Mouse (Mus musculus): ENCODE measurements around the gene Lrrc20. TPM values are rescaled to one million over a fixed set of nuclear protein-coding genes. Genes with fewer than 3 reads are reported as not detected.

The Lrrc20 gene
- 0.85 TPM for polyA plus RNA-seq (2014; fragmentation: Illumina TruSeq; extraction: RNeasy Lipid Tissue Mini Kit (QIAGEN cat#74804); ENCODE audit: low read depth, low replicate concordance)

GRCm38 (mm10) chr10:61475594-61476439 lies at the start of gene Lrrc20:
Gene Lrrc20, plus strand, starts transcription at chr10:61475801.

GRCm38 (mm10) chr10:61452645-61453044 lies 23.0 kb upstream of the Lrrc20 start, which contains the start of gene Eif4ebp2:
Gene Eif4ebp2, minus strand, starts transcription at chr10:61452661.

Other genes starting within 250 kb of the Lrrc20 start
- gene Adamts14, start 202.4 kb upstream of the Lrrc20 start, polyA plus RNA-seq (2014; fragmentation: Illumina TruSeq; extraction: RNeasy Lipid Tissue Mini Kit (QIAGEN cat#74804); ENCODE audit: low read depth, low replicate concordance): not detected
- gene Prf1, start 178.0 kb upstream of the Lrrc20 start, polyA plus RNA-seq (2014; fragmentation: Illumina TruSeq; extraction: RNeasy Lipid Tissue Mini Kit (QIAGEN cat#74804); ENCODE audit: low read depth, low replicate concordance): not detected
- gene Pald1, start 92.3 kb upstream of the Lrrc20 start, polyA plus RNA-seq (2014; fragmentation: Illumina TruSeq; extraction: RNeasy Lipid Tissue Mini Kit (QIAGEN cat#74804); ENCODE audit: low read depth, low replicate concordance): 0.57 TPM
- gene Nodal, start 57.8 kb upstream of the Lrrc20 start, polyA plus RNA-seq (2014; fragmentation: Illumina TruSeq; extraction: RNeasy Lipid Tissue Mini Kit (QIAGEN cat#74804); ENCODE audit: low read depth, low replicate concordance): not detected
- gene Eif4ebp2, start 23.1 kb upstream of the Lrrc20 start, polyA plus RNA-seq (2014; fragmentation: Illumina TruSeq; extraction: RNeasy Lipid Tissue Mini Kit (QIAGEN cat#74804); ENCODE audit: low read depth, low replicate concordance): 38.0 TPM
- not detected for gene Npffr1, start 119.7 kb downstream of the Lrrc20 start, polyA plus RNA-seq (2014; fragmentation: Illumina TruSeq; extraction: RNeasy Lipid Tissue Mini Kit (QIAGEN cat#74804); ENCODE audit: low read depth, low replicate concordance)
- 68.6 TPM for gene Ppa1, start 172.8 kb downstream of the Lrrc20 start, polyA plus RNA-seq (2014; fragmentation: Illumina TruSeq; extraction: RNeasy Lipid Tissue Mini Kit (QIAGEN cat#74804); ENCODE audit: low read depth, low replicate concordance)
- gene Sar1a, start 204.5 kb downstream of the Lrrc20 start, polyA plus RNA-seq (2014; fragmentation: Illumina TruSeq; extraction: RNeasy Lipid Tissue Mini Kit (QIAGEN cat#74804); ENCODE audit: low read depth, low replicate concordance): 206 TPM
- gene Tysnd1, start 219.7 kb downstream of the Lrrc20 start, polyA plus RNA-seq (2014; fragmentation: Illumina TruSeq; extraction: RNeasy Lipid Tissue Mini Kit (QIAGEN cat#74804); ENCODE audit: low read depth, low replicate concordance): 0.81 TPM
- gene Aifm2, start 239.5 kb downstream of the Lrrc20 start, polyA plus RNA-seq (2014; fragmentation: Illumina TruSeq; extraction: RNeasy Lipid Tissue Mini Kit (QIAGEN cat#74804); ENCODE audit: low read depth, low replicate concordance): 3.0 TPM

All from kidney, adult 10 weeks (tissue).